Mouse (Mus musculus) bone marrow macrophage, adult 2 months (primary cell): Measurements from ENCODE around the gene Fbxo4.

Experiments used
- CTCF ChIP-seq: IDR thresholded peaks from 2 replicates; pipeline ENCODE4 v1.5.1; 2012; ENCODE audit warnings: low read depth, mild to moderate bottlenecking, low read length, moderate library complexity
- POLR2A ChIP-seq: IDR thresholded peaks from 2 replicates; pipeline ENCODE4 v1.6.1; 2012; ENCODE audit warnings: mild to moderate bottlenecking, low read depth, low read length, borderline replicate concordance

GRCm38 (mm10) chr15:4023747-4024146 is 44.4 kb upstream of the Fbxo4 start:
- no peak for TF ChIP-seq CTCF
- TF ChIP-seq POLR2A, result no peak
